Comparison of ENCODE assay signal across 8 mouse cellular contexts in genomic region chr7:34133117-34133762, GRCm38 (mm10). TPM values are rescaled to one million over a fixed set of nuclear protein-coding genes. Genes with fewer than 3 reads are reported as not detected.
DNase-seq lines count a peak whose midpoint lies in the region; ATAC-seq and TF ChIP-seq lines count a peak whose summit lies in the region.

Wtip (minus strand) TSS chr7:34133268.

- peak; percentile 94 for ATAC-seq in lung, embryonic 14.5 days (ENCODE audit: insufficient read depth)

- H3K4me1 ChIP-seq in brown adipose tissue, adult 24 weeks (ENCODE audit: control insufficient read depth, insufficient read depth, insufficient read length, low read length) = peaks cover 2% of the 10 kb centered on the region; the same call in 1 of the 2 replicates
- H3K4me1 ChIP-seq in lung, embryonic 14.5 days (ENCODE audit: insufficient read depth) = peaks cover 7% of the 10 kb centered on the region

- H3K4me3 ChIP-seq in brown adipose tissue, adult 24 weeks (ENCODE audit: insufficient read depth, low read depth, low read length) = peak within 1 kb of the TSS; percentile 67
- peak within 1 kb of the TSS; percentile 80 for H3K4me3 ChIP-seq in lung, embryonic 14.5 days (ENCODE audit: low read depth, low read length)

- WGBS in large intestine, adult 2 months = 4% methylated on average over 39 of the region's 65 CpGs
- WGBS in lung, embryonic 14.5 days = 1% methylated on average over 35 of the region's 65 CpGs

- intact Hi-C loops in heart, postnatal 25 days (cut with DNase I) = no loop called here

- H3K9ac ChIP-seq in lung, embryonic 14.5 days = peak within 1 kb of the TSS; percentile 95

- no peaks in the 10 kb centered on the region for H3K36me3 ChIP-seq in lung, embryonic 14.5 days (ENCODE audit: insufficient read depth)

- H3K27me3 ChIP-seq in lung, embryonic 14.5 days (ENCODE audit: insufficient read depth, low read length) = no peaks in the 10 kb centered on the region

- H3K4me2 ChIP-seq in lung, embryonic 14.5 days = peak within 1 kb of the TSS; percentile 73

- H3K27ac ChIP-seq in brown adipose tissue, adult 24 weeks (replicated peaks; ENCODE audit: low read depth, low read length) = peak within 1 kb of the TSS; percentile 41; the same call in 1 of the 2 replicates
- peak within 1 kb of the TSS; percentile 91 for H3K27ac ChIP-seq in lung, embryonic 14.5 days (ENCODE audit: low read depth)

- DNase-seq in NIH3T3 (ENCODE audit: low read depth) = peak; percentile 95
- peak; percentile 88 for DNase-seq in forelimb bud, embryonic 11.5 days (ENCODE audit: low read depth, low spot score)
- peak; percentile 71 for DNase-seq in heart, postnatal 25 days (ENCODE audit: low spot score)
- peak; percentile 11 for DNase-seq in large intestine, adult 2 months (ENCODE audit: low read depth, low spot score)
- peak; percentile 92 for DNase-seq in lung, embryonic 14.5 days
- DNase-seq in retina, adult 2 months (ENCODE audit: low read depth, low spot score) = peak; percentile 28
- no peak for DNase-seq in B cell, adult 2 months

- no peaks in the 10 kb centered on the region for H3K9me3 ChIP-seq in lung, embryonic 14.5 days (ENCODE audit: low read depth, low read length)

- no peak for TF ChIP-seq CTCF in lung, embryonic 14.5 days (IDR thresholded peaks at IDR 0.05; ENCODE audit: low read depth)

RNA-seq across cellular contexts. Expression of gene Wtip, which starts in this region (rescaled TPM):
- 2.6 and 4.4 TPM in 2 replicates for polyA plus RNA-seq in brown adipose tissue, adult 24 weeks (2012; ENCODE audit: insufficient read depth, insufficient read length, missing spikeins)
- 10 to 100 TPM; 10.5 to 11.0 TPM for total RNA-seq in heart, postnatal 25 days (2021)
- 14.5 and 18.1 TPM in 2 replicates for polyA plus RNA-seq in large intestine, adult 2 months (2012; rRNA removed)
- polyA plus RNA-seq in lung, embryonic 14.5 days (2014; fragmentation: Nextera tagmentation; extraction: Ambion mirVana) = 7.1 and 10.1 TPM in 2 replicates

Comparison
In these comparisons a context has a peak if more than half of its experiments do, and no peak if none do; other contexts are left out.
1. DNase-seq: peak in NIH3T3 (single experiment), forelimb bud, embryonic 11.5 days (single experiment), heart, postnatal 25 days (single experiment), large intestine, adult 2 months (single experiment), lung, embryonic 14.5 days (single experiment) and retina, adult 2 months (single experiment); none in B cell, adult 2 months (0 of 2).